Mouse (Mus musculus) ES-Bruce4 (cell line): ENCODE results near the gene Med23. TPM values are rescaled to one million over a fixed set of nuclear protein-coding genes. Genes with fewer than 3 reads are reported as not detected.

ENCODE experiments used
- H3K27ac ChIP-seq: 2 replicates; pipeline ENCODE4 v1.5.1; 2012; ENCODE audit warnings: low read length, inconsistent platforms; ENCODE audit not compliant: insufficient read depth
- H3K27me3 ChIP-seq: 2 replicates; pipeline ENCODE4 v1.6.1; 2012; ENCODE audit warnings: mild to moderate bottlenecking, low read length, inconsistent platforms; ENCODE audit not compliant: control insufficient read depth, poor library complexity, insufficient read depth, severe bottlenecking
- H3K36me3 ChIP-seq: 2 replicates; pipeline ENCODE4 v1.6.1; 2012; ENCODE audit warnings: inconsistent platforms, mild to moderate bottlenecking, low read length, moderate library complexity; ENCODE audit not compliant: control insufficient read depth, poor library complexity, insufficient read depth, severe bottlenecking
- H3K4me1 ChIP-seq: one replicate; pipeline ENCODE4 v1.8.1; 2011; ENCODE audit warnings: low read length; ENCODE audit not compliant: control insufficient read depth, insufficient read depth
- H3K4me3 ChIP-seq: 2 replicates; pipeline ENCODE4 v1.5.1; 2011; ENCODE audit warnings: low read depth, mild to moderate bottlenecking, low read length
- H3K9ac ChIP-seq: 2 replicates; pipeline ENCODE4 v1.6.1; 2012; ENCODE audit warnings: low read depth, mild to moderate bottlenecking, inconsistent platforms; ENCODE audit not compliant: poor library complexity, severe bottlenecking
- H3K9me3 ChIP-seq: replicated peaks from 2 replicates; pipeline ENCODE4 v1.6.1; 2012; ENCODE audit warnings: mild to moderate bottlenecking, low read length, inconsistent platforms; ENCODE audit not compliant: control insufficient read depth, poor library complexity, insufficient read depth, severe bottlenecking
- CTCF ChIP-seq: IDR thresholded peaks from one replicate; pipeline ENCODE4 v1.8.1; 2011; ENCODE audit warnings: low read depth, low read length
- EP300 ChIP-seq: IDR thresholded peaks from 2 replicates; pipeline ENCODE4 v1.6.1; 2011; ENCODE audit warnings: low read depth, low read length; ENCODE audit not compliant: insufficient read depth
- POLR2A ChIP-seq: IDR thresholded peaks from one replicate; pipeline ENCODE4 v1.8.1; 2011; ENCODE audit warnings: low read length; ENCODE audit not compliant: insufficient read depth
- polyA plus RNA-seq: library from polyadenylated mRNA; stranded (reverse); fragments of >200 nt; gene quantifications from 2 replicates; pipeline ENCODE4 v1.2.4, GENCODE M21; 2011; ENCODE audit warnings: low read depth; ENCODE audit not compliant: missing spikeins, insufficient read depth, insufficient read length

Med23 gene
- polyA plus RNA-seq, 1 experiment, result 43.2 TPM

GRCm38 (mm10) chr10:24959043-24959916 lies 89.5 kb downstream of the Med23 start:
- H3K27me3 ChIP-seq, result no peaks in the 10 kb centered on the region
- no peak overlapping the region for H3K27ac ChIP-seq
- TF ChIP-seq CTCF, result no peak
- TF ChIP-seq POLR2A, result no peak
- TF ChIP-seq EP300, result no peak
- H3K4me3 ChIP-seq, result no peak overlapping the region
- no peaks in the 10 kb centered on the region for H3K36me3 ChIP-seq
- no peaks in the 10 kb centered on the region for H3K9me3 ChIP-seq
- no peak overlapping the region for H3K9ac ChIP-seq
- H3K4me1 ChIP-seq, result no peaks in the 10 kb centered on the region

GRCm38 (mm10) chr10:24961112-24961511 lies 91.3 kb downstream of the Med23 start:
- H3K4me1 ChIP-seq, result no peaks in the 10 kb centered on the region
- no peaks in the 10 kb centered on the region for H3K9me3 ChIP-seq
- H3K4me3 ChIP-seq, result no peak overlapping the region
- H3K36me3 ChIP-seq, result no peaks in the 10 kb centered on the region
- H3K27me3 ChIP-seq, result no peaks in the 10 kb centered on the region
- H3K9ac ChIP-seq, result no peak overlapping the region
- no peak overlapping the region for H3K27ac ChIP-seq
- TF ChIP-seq EP300 (no peak), POLR2A (no peak), CTCF (no peak)

- no peaks in the 10 kb centered on the region for H3K9me3 ChIP-seq
- H3K27ac ChIP-seq, result no peak overlapping the region
- no peaks in the 10 kb centered on the region for H3K36me3 ChIP-seq
- TF ChIP-seq POLR2A, result no peak
- no peak overlapping the region for H3K4me3 ChIP-seq
- H3K4me1 ChIP-seq, result no peaks in the 10 kb centered on the region
- H3K27me3 ChIP-seq, result no peaks in the 10 kb centered on the region
- no peak overlapping the region for H3K9ac ChIP-seq
Observed at GRCm38 (mm10) chr10:24961889-24962288, 92.1 kb downstream of the Med23 start.

Other genes starting within 250 kb of the Med23 start
- gene Enpp1, start 157.8 kb upstream of the Med23 start, polyA plus RNA-seq, result 0.78 and 1.3 TPM in 2 replicates
- gene Enpp3, start 27.2 kb upstream of the Med23 start, polyA plus RNA-seq, result 74.7 and 74.9 TPM in 2 replicates
- not detected in 2 replicates for gene Arg1, start 57.5 kb downstream of the Med23 start, polyA plus RNA-seq